22 mouse cellular contexts compared by ENCODE assay signal in the genomic region with DNA sequence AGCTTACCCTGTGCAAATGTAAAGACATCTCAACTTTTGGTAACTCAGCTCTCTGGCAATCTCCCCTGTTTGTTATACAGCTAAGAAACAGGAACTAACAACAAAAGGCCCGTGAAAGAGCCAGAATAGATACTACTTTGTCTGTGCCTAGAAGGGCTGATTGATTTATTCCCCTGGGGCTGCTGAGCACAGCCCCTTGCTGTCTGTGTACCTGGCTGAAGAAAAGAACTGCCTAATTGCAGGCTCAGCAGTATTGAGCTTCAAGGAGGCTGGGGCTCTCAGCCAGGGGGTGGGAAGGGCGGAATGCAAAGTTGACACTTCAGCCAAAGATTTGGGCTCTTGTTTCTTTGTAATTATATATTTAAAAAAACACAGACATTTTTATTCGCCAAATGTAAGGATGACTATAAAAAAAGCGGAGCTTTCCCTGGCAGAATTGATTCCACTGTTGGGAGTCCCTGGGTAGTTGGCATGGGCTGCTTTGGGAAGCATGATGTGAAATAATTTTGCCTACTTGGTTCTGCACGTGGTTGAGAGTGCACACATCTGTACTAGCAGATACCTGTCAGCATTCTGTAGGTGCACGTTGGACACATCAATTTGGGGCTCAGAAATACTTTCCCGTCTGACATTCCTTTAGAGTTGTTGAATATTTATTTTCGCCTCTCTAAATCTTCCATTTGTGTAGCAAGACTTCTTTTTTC. TPM values are rescaled to one million over a fixed set of nuclear protein-coding genes. Genes with fewer than 3 reads are reported as not detected.
DNase-seq lines count a peak whose midpoint lies in the region; ATAC-seq and TF ChIP-seq lines count a peak whose summit lies in the region.
"Had no signal": no experiment of that assay in that cellular context is flagged by ENCODE, and none has a peak within 500 bp of the region (broad histone marks: within the 10 kb centered on the region; RNA-seq: fewer than 3 reads in every experiment).

No protein-coding gene starts in this region.

- H3K27me3 ChIP-seq in hindbrain, embryonic 15.5 days: no peaks in the 10 kb centered on the region
- no peaks in the 10 kb centered on the region for H3K27me3 ChIP-seq in hindbrain, embryonic 13.5 days
- no peaks in the 10 kb centered on the region for H3K27me3 ChIP-seq in CH12.LX (replicated peaks)
- H3K27me3 ChIP-seq in embryonic facial prominence, embryonic 13.5 days: no peaks in the 10 kb centered on the region
- H3K27me3 ChIP-seq in midbrain, embryonic 13.5 days: no peaks in the 10 kb centered on the region
- H3K27me3 ChIP-seq: heart, embryonic 15.5 days had no signal

- ATAC-seq in hindbrain, embryonic 15.5 days (ENCODE audit: low FRiP score, low read depth): peak; percentile 45; the same call in 1 of the 2 replicates
- no peak for ATAC-seq in hindbrain, embryonic 13.5 days (ENCODE audit: low FRiP score)
- no peak for ATAC-seq in embryonic facial prominence, embryonic 13.5 days (ENCODE audit: insufficient number of reproducible peaks, insufficient read depth, low FRiP score, low TSS enrichment, low read depth)
- ATAC-seq in midbrain, embryonic 13.5 days: peak; percentile 78
- no peak for ATAC-seq in activated CD4-positive, CD25-positive, alpha-beta regulatory T cell, adult 4 months
- ATAC-seq: liver, postnatal 0 days had no signal

- TF ChIP-seq CTCF in CH12.LX (conservative IDR thresholded peaks at IDR 0.05 in 1 of 2, IDR thresholded peaks at IDR 0.05 in 1 of 2; ENCODE audit: low read depth in 2 of 2, low read length in 2 of 2): no peak

- no peak overlapping the region for H3K4me2 ChIP-seq in hindbrain, embryonic 15.5 days
- no peak overlapping the region for H3K4me2 ChIP-seq in hindbrain, embryonic 13.5 days
- H3K4me2 ChIP-seq in CH12.LX (ENCODE audit: insufficient read depth, low read depth, poor library complexity, severe bottlenecking): no peak overlapping the region
- H3K4me2 ChIP-seq in embryonic facial prominence, embryonic 13.5 days: no peak overlapping the region
- H3K4me2 ChIP-seq in midbrain, embryonic 13.5 days (replicated peaks): no peak overlapping the region
- H3K4me2 ChIP-seq: heart, embryonic 15.5 days had no signal

- no peaks in the 10 kb centered on the region for H3K36me3 ChIP-seq in hindbrain, embryonic 15.5 days
- no peaks in the 10 kb centered on the region for H3K36me3 ChIP-seq in hindbrain, embryonic 13.5 days
- peaks cover 0 to 3% of the 10 kb centered on the region in 2 experiments for H3K36me3 ChIP-seq in CH12.LX (replicated peaks in 1 of 2; ENCODE audit: control insufficient read depth in 1 of 2, insufficient read depth in 1 of 2, low read length in 1 of 2)
- no peaks in the 10 kb centered on the region for H3K36me3 ChIP-seq in embryonic facial prominence, embryonic 13.5 days
- H3K36me3 ChIP-seq in midbrain, embryonic 13.5 days: no peaks in the 10 kb centered on the region
- H3K36me3 ChIP-seq: heart, embryonic 15.5 days; limb, embryonic 10.5 days had no signal

- dilution Hi-C loops in CH12.LX (cut with MboI; ENCODE audit: extremely low pct_ligation_motif_present, extremely low pct_unique_long_range_greater_than_20kb, low sequenced_read_pairs): no loop called here

- no peak for TF ChIP-seq RAD21 in CH12.LX (IDR thresholded peaks at IDR 0.05; ENCODE audit: low read depth, low read length)

- H3K9me3 ChIP-seq in hindbrain, embryonic 15.5 days: no peaks in the 10 kb centered on the region
- H3K9me3 ChIP-seq in hindbrain, embryonic 13.5 days: no peaks in the 10 kb centered on the region
- H3K9me3 ChIP-seq in CH12.LX (replicated peaks; ENCODE audit: low read length): no peaks in the 10 kb centered on the region
- H3K9me3 ChIP-seq in embryonic facial prominence, embryonic 13.5 days: no peaks in the 10 kb centered on the region
- H3K9me3 ChIP-seq in midbrain, embryonic 13.5 days: no peaks in the 10 kb centered on the region
- H3K9me3 ChIP-seq: heart, embryonic 15.5 days; limb, embryonic 10.5 days had no signal

- 68% methylated on average over 8 of the region's 8 CpGs for WGBS in hindbrain, embryonic 15.5 days
- 61% methylated on average over 8 of the region's 8 CpGs for WGBS in hindbrain, embryonic 13.5 days
- 54% methylated on average over 8 of the region's 8 CpGs for WGBS in embryonic facial prominence, embryonic 13.5 days
- WGBS in midbrain, embryonic 13.5 days: 74% methylated on average over 8 of the region's 8 CpGs

- no peak for TF ChIP-seq POLR2A in CH12.LX (IDR thresholded peaks at IDR 0.05; ENCODE audit: low read depth, low read length)

- no peaks in the 10 kb centered on the region for H3K79me2 ChIP-seq in CH12.LX (replicated peaks; ENCODE audit: control insufficient read depth, extremely low read depth, insufficient read depth, poor library complexity, severe bottlenecking)

- DNase-seq in CH12.LX (ENCODE audit: extremely low read depth): peak; percentile 21
- DNase-seq in heart, adult 11 months: no peak
- DNase-seq in spleen, postnatal 14 days (ENCODE audit: low spot score in 2 of 2): no peak
- DNase-seq: adrenal gland, adult 2 months; cerebellum, adult 9-10 months; gastrocnemius, postnatal 25 days; heart, postnatal 4 days; kidney, adult 9 months; kidney, postnatal 36 days; liver, postnatal 0 days; lung, postnatal 10 days; right cerebral cortex, postnatal 25 days; thymus, postnatal 25 days had no signal

- in situ Hi-C loops in CH12.LX (cut with MboI; ENCODE audit: low pct_ligation_motif_present, low pct_unique_long_range_greater_than_20kb, low sequenced_read_pairs): no loop called here

- H3K4me1 ChIP-seq in hindbrain, embryonic 15.5 days (replicated peaks): 0 out of 2 replicates have a peak, but pooled peaks cover 3% of the 10 kb centered on the region
- peaks cover 12% of the 10 kb centered on the region for H3K4me1 ChIP-seq in hindbrain, embryonic 13.5 days (replicated peaks)
- peaks cover 0 to 13% of the 10 kb centered on the region in 2 experiments; a peak in 2 of 4 replicates for H3K4me1 ChIP-seq in CH12.LX (ENCODE audit: control insufficient read depth in 1 of 2, insufficient read depth in 2 of 2)
- peaks cover 17% of the 10 kb centered on the region for H3K4me1 ChIP-seq in embryonic facial prominence, embryonic 13.5 days
- peaks cover 8% of the 10 kb centered on the region; the same call in 1 of the 2 replicates for H3K4me1 ChIP-seq in midbrain, embryonic 13.5 days (replicated peaks)
- H3K4me1 ChIP-seq: heart, embryonic 15.5 days; limb, embryonic 10.5 days had no signal

- no peak overlapping the region for H3K9ac ChIP-seq in hindbrain, embryonic 15.5 days
- no peak overlapping the region for H3K9ac ChIP-seq in hindbrain, embryonic 13.5 days
- H3K9ac ChIP-seq in CH12.LX (ENCODE audit: insufficient read depth, low read depth): no peak overlapping the region
- H3K9ac ChIP-seq in embryonic facial prominence, embryonic 13.5 days: no peak overlapping the region
- no peak overlapping the region for H3K9ac ChIP-seq in midbrain, embryonic 13.5 days (replicated peaks)
- H3K9ac ChIP-seq: heart, embryonic 15.5 days; liver, postnatal 0 days had no signal

- H3K4me3 ChIP-seq in hindbrain, embryonic 15.5 days: no peak overlapping the region
- H3K4me3 ChIP-seq in hindbrain, embryonic 13.5 days: no peak overlapping the region
- no peak overlapping the region for H3K4me3 ChIP-seq in CH12.LX (replicated peaks in 1 of 3; ENCODE audit: low read depth in 2 of 3, low read length in 2 of 3, poor library complexity in 1 of 3)
- no peak overlapping the region for H3K4me3 ChIP-seq in embryonic facial prominence, embryonic 13.5 days
- no peak overlapping the region for H3K4me3 ChIP-seq in midbrain, embryonic 13.5 days (replicated peaks)
- H3K4me3 ChIP-seq: erythroblast, embryonic 14.5 days; heart, embryonic 15.5 days; limb, embryonic 10.5 days had no signal

- no peak for TF ChIP-seq EP300 in CH12.LX (IDR thresholded peaks at IDR 0.05; ENCODE audit: low read length)

- no peak overlapping the region for H3K27ac ChIP-seq in hindbrain, embryonic 15.5 days (replicated peaks)
- no peak overlapping the region for H3K27ac ChIP-seq in hindbrain, embryonic 13.5 days
- H3K27ac ChIP-seq in CH12.LX (ENCODE audit: insufficient read depth, low read depth): no peak overlapping the region
- H3K27ac ChIP-seq in embryonic facial prominence, embryonic 13.5 days: peak overlapping the region; percentile 19; the same call in 1 of the 2 replicates
- H3K27ac ChIP-seq in midbrain, embryonic 13.5 days: no peak overlapping the region
- H3K27ac ChIP-seq: heart, embryonic 15.5 days; limb, embryonic 10.5 days had no signal

TF ChIP-seq in CH12.LX, 34 proteins besides CTCF, POLR2A, EP300 and RAD21:
- TF ChIP-seq ZNF384 (IDR thresholded peaks at IDR 0.05; ENCODE audit: low read depth, low read length): no peak

RNA-seq across cellular contexts. Expression of gene Fras1, which starts 31.5 kb away (rescaled TPM):
- 7.1 TPM in 2 replicates for polyA plus RNA-seq in hindbrain, embryonic 15.5 days (2015; fragmentation: Nextera tagmentation; extraction: Ambion mirVana)
- polyA plus RNA-seq in hindbrain, embryonic 13.5 days (2015; fragmentation: Nextera tagmentation; extraction: Ambion mirVana): 5.7 and 7.0 TPM in 2 replicates
- total RNA-seq in CH12.LX (2012; rRNA removed) (3.3 and 5.4 TPM in 2 replicates), CH12.LX (2014; rRNA removed) (1.7 and 2.1 TPM in 2 replicates)
- 4.4 and 5.8 TPM in 2 replicates for polyA plus RNA-seq in CH12.LX (2012; ENCODE audit: insufficient read length, low read depth)
- 19.8 and 22.4 TPM in 2 replicates for polyA plus RNA-seq in embryonic facial prominence, embryonic 13.5 days (2015; fragmentation: Nextera tagmentation; extraction: Ambion mirVana)
- polyA plus RNA-seq in midbrain, embryonic 13.5 days (2015; fragmentation: Nextera tagmentation; extraction: Ambion mirVana): 5.4 and 5.5 TPM in 2 replicates
- under 1 TPM in 1 of 2 experiments, not detected in 1; 0.22 TPM for polyA plus RNA-seq in activated CD4-positive, CD25-positive, alpha-beta regulatory T cell, adult 4 months (2017; shearing (Covaris generic))
- total RNA-seq: megakaryocyte progenitor cell, adult 5-6 weeks had no signal

Comparison
In these comparisons a context has a peak if more than half of its experiments do, and no peak if none do; other contexts are left out.
1. ATAC-seq: peak in hindbrain, embryonic 15.5 days (single experiment) and midbrain, embryonic 13.5 days (single experiment); none in hindbrain, embryonic 13.5 days (single experiment), embryonic facial prominence, embryonic 13.5 days (single experiment) and activated CD4-positive, CD25-positive, alpha-beta regulatory T cell, adult 4 months (single experiment).